Mouse (Mus musculus) C2C12 (cell line): ENCODE results near the gene Ajap1. TPM values are rescaled to one million over a fixed set of nuclear protein-coding genes. Genes with fewer than 3 reads are reported as not detected.

Experiments used
- H3K27me3 ChIP-seq: one replicate; pipeline ENCODE4 v1.6.1; 2011; ENCODE audit not compliant: control insufficient read depth, insufficient read depth, insufficient read length
- H3K36me3 ChIP-seq: one replicate; pipeline ENCODE4 v1.6.1; 2011; ENCODE audit not compliant: control insufficient read depth, insufficient read depth
- H3K4me3 ChIP-seq: one replicate; pipeline ENCODE4 v1.5.1; 2011; ENCODE audit warnings: mild to moderate bottlenecking, control low read depth; ENCODE audit not compliant: poor library complexity, insufficient read depth, severe bottlenecking
- H3K79me2 ChIP-seq: one replicate; pipeline ENCODE4 v1.6.1; 2011; ENCODE audit not compliant: control insufficient read depth, insufficient read depth
- H3K79me3 ChIP-seq: one replicate; pipeline ENCODE4 v1.6.1; 2011; ENCODE audit warnings: low read depth, control low read depth
- H3ac ChIP-seq: one replicate; pipeline ENCODE3; 2011; ENCODE audit warnings: low read depth; ENCODE audit not compliant: control insufficient read depth, insufficient read length
- CEBPB ChIP-seq: IDR thresholded peaks from one replicate; pipeline ENCODE4 v1.6.1; 2011; ENCODE audit warnings: low read depth, mild to moderate bottlenecking, control low read depth, moderate library complexity
- CTCF ChIP-seq: IDR thresholded peaks from one replicate; pipeline ENCODE4 v1.5.1; 2011; ENCODE audit not compliant: control insufficient read depth, insufficient read depth, insufficient read length
- FOSL1 ChIP-seq: IDR thresholded peaks from one replicate; pipeline ENCODE4 v1.8.0; 2011; ENCODE audit warnings: mild to moderate bottlenecking, low read length; ENCODE audit not compliant: poor library complexity, insufficient read depth, severe bottlenecking
- MAX ChIP-seq: IDR thresholded peaks from one replicate; pipeline ENCODE4 v1.6.1; 2011; ENCODE audit warnings: mild to moderate bottlenecking, control low read depth
- MYOD1 ChIP-seq: IDR thresholded peaks from one replicate; pipeline ENCODE4 v1.6.1; 2011; ENCODE audit warnings: low read depth; ENCODE audit not compliant: control insufficient read depth, insufficient read length
- MYOG ChIP-seq: IDR thresholded peaks from one replicate; pipeline ENCODE4 v1.6.1; 2011; ENCODE audit not compliant: control insufficient read depth, insufficient read length; ENCODE audit errors: extremely low read depth
- USF1 ChIP-seq: IDR thresholded peaks from one replicate; pipeline ENCODE4 v1.6.1; 2011; ENCODE audit warnings: low read depth, mild to moderate bottlenecking, control low read depth, moderate library complexity
- polyA plus RNA-seq: library from polyadenylated mRNA; unstranded; fragments of >200 nt; fragmentation: generic; extraction: Trizol; gene quantifications from one replicate; pipeline ENCODE4 v1.2.1, GENCODE M21; 2012; ENCODE audit warnings: missing spikeins

The Ajap1 gene
- polyA plus RNA-seq, 1 experiment: 0.02 TPM

DNA sequence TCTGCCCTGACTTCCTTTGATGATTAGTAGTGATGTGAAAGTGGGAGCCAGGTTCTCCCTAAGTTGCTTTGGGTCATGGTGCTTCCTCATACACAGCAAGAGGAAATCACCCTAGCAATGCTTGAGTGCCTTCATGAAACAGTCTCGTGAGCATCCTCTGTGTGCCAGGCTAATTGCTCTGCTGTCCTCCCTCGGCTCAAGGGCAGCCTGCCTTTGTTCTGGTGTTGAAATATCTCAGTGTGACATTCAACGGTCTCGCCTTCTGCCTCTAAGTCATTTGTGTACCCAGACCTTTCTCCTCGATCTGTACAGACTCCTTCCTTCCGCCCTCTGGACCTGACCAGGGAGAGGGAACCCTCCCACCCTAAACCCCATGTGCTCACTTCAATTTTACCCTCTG, 31.5 kb upstream of the Ajap1 start:
- TF ChIP-seq MAX (no peak), USF1 (no peak), CEBPB (no peak), FOSL1 (no peak), MYOD1 (no peak)

DNA sequence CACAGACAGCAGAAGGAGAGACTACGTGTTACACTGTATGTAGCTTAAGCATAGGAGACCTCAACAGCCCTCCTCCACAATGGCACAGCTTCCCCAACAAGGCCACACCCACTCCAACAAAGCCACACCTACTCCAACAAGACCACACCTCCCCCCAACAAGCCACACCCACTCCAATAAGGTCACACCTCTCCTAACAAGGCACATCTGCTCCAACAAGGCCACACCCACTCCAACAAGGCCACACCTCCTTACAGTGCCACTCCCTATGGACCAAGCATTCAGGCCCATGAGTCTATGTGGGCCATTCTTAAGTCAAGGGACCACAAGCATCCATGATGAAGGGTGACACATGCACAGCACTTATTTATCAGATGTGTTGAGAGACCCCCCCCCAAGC, 28.9 kb upstream of the Ajap1 start:
- H3K4me3 ChIP-seq: no peak overlapping the region
- no peaks in the 10 kb centered on the region for H3K79me2 ChIP-seq
- TF ChIP-seq CEBPB (no peak), FOSL1 (no peak), MYOG (no peak), USF1 (no peak), CTCF (no peak), MYOD1 (no peak), MAX (no peak)
- H3ac ChIP-seq: no peak overlapping the region
- no peaks in the 10 kb centered on the region for H3K27me3 ChIP-seq
- H3K36me3 ChIP-seq: no peaks in the 10 kb centered on the region
- H3K79me3 ChIP-seq: no peaks in the 10 kb centered on the region

More for the DNA sequence above, 31.5 kb upstream of the Ajap1 start:
- H3K79me3 ChIP-seq: no peaks in the 10 kb centered on the region
- H3K79me2 ChIP-seq: no peaks in the 10 kb centered on the region
- no peak overlapping the region for H3K4me3 ChIP-seq
- no peaks in the 10 kb centered on the region for H3K27me3 ChIP-seq
- H3K36me3 ChIP-seq: no peaks in the 10 kb centered on the region
- no peak overlapping the region for H3ac ChIP-seq

DNA sequence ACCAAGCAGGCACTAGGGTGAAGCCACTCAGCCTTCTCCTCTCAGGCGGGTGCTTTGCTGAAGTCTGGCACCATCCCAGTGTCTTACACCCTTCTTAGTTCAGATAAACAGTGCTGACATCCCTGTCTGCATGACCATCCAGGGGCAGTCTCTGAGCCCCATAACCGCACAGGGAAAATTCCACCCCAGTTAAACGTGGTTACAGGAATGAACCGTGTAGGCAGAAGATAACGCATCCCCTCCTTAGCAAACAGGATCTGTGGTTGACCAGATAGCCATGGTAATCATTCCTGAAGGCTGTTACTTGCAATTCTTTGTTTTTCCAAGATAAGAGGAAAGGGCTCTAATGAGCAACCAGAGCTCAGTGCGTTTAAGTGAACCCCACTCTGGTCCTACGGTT, 19.3 kb upstream of the Ajap1 start:
- Histone ChIP-seq H3K27me3 (no peaks in the 10 kb centered on the region), H3ac (no peak overlapping the region), H3K36me3 (no peaks in the 10 kb centered on the region), H3K79me3 (no peaks in the 10 kb centered on the region), H3K4me3 (no peak overlapping the region), H3K79me2 (no peaks in the 10 kb centered on the region)
- TF ChIP-seq CEBPB: no peak
- no peak for TF ChIP-seq FOSL1
- no peak for TF ChIP-seq MYOD1
- TF ChIP-seq CTCF: no peak
- TF ChIP-seq MYOG: no peak
- TF ChIP-seq USF1: no peak
- no peak for TF ChIP-seq MAX

DNA sequence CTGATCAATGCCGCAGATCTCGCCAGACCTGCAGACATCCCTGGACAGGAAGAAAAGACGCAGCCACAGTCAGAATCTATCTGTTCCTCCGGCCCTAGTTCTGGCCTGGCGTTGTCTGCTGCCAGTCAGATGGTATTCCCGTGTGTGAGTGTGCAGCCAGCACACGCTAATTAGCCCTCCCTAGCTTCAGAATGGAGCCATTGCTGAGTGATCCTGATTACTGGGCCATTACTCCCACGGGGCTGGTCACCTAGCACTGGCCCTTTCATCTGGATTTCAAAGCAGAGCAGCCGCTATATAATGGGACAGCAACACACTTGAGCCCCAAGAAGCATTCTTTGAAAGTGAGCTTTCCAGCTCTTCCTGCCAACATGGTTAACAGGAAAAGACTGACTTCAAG, 9.8 kb upstream of the Ajap1 start:
- Histone ChIP-seq H3K27me3 (no peaks in the 10 kb centered on the region), H3K79me2 (no peaks in the 10 kb centered on the region)
- no peak for TF ChIP-seq CEBPB
- no peak for TF ChIP-seq FOSL1
- TF ChIP-seq CTCF: no peak
- TF ChIP-seq MYOG: no peak
- TF ChIP-seq MYOD1: no peak
- no peak for TF ChIP-seq USF1
- no peak for TF ChIP-seq MAX

DNA sequence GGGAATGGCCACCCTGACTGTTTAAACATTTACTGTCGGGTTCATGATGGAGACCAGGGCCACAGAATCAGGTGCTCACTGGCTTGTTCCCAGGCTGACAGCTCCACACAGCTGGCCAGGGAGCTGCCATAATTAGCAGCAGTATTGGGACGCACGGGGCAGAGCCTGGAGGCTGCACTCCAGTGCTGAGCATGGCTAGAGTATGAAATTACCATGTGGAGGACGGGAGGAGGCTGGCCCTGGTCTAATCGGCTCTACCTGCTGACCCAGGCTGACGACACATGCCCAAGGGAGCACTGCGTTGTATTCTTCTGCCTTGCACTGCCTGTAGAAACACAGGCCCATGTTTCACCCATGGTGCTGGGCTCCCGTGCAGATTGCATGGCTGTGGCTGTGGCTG, 6.5 kb upstream of the Ajap1 start:
- TF ChIP-seq MYOG: no peak
- TF ChIP-seq MAX: no peak
- no peak for TF ChIP-seq CEBPB
- TF ChIP-seq FOSL1: no peak
- no peak for TF ChIP-seq MYOD1
- TF ChIP-seq CTCF: no peak
- no peak for TF ChIP-seq USF1
- H3K4me3 ChIP-seq: no peak overlapping the region
- no peaks in the 10 kb centered on the region for H3K79me3 ChIP-seq
- H3K27me3 ChIP-seq: no peaks in the 10 kb centered on the region
- no peak overlapping the region for H3ac ChIP-seq
- no peaks in the 10 kb centered on the region for H3K36me3 ChIP-seq
- no peaks in the 10 kb centered on the region for H3K79me2 ChIP-seq

More for the DNA sequence above, 9.8 kb upstream of the Ajap1 start:
- Histone ChIP-seq H3K79me3 (no peaks in the 10 kb centered on the region), H3ac (no peak overlapping the region), H3K36me3 (no peaks in the 10 kb centered on the region), H3K4me3 (no peak overlapping the region)

DNA sequence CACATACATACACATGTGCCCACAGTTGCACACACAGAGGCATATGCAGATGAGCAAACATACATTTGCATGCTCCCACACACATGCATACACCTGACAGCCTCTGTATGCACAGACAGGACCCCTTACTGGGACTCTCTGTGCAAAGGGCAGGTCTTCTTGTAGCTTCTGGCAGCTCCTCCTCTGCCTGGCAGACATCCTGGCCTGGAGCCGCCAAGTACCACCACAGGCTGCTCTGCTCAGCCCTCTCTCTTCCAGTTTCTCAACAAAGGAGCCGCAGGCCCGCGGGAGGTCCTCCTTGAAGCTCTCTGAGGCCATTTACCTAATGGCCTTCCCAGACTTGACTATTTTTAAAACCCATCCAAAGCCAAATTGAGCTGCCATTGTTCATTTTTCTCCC, 3.3 kb upstream of the Ajap1 start:
- Histone ChIP-seq H3K27me3 (no peaks in the 10 kb centered on the region), H3K36me3 (no peaks in the 10 kb centered on the region), H3K79me2 (no peaks in the 10 kb centered on the region), H3K79me3 (no peaks in the 10 kb centered on the region), H3ac (no peak overlapping the region), H3K4me3 (no peak overlapping the region)
- no peak for TF ChIP-seq MYOG
- no peak for TF ChIP-seq USF1
- TF ChIP-seq CTCF: no peak
- no peak for TF ChIP-seq MAX
- TF ChIP-seq FOSL1: no peak
- TF ChIP-seq MYOD1: no peak
- no peak for TF ChIP-seq CEBPB
